Mouse (Mus musculus): ENCODE measurements around the gene Cep57l1.

GRCm38 (mm10) chr10:41825041-41825440 lies 15.4 kb upstream of the Cep57l1 start:
- TF ChIP-seq EP300 (IDR thresholded peaks at IDR 0.05) (no peak), CTCF (IDR thresholded peaks at IDR 0.05) (no peak)

Measured in lung, postnatal 0 days (tissue).